Mouse (Mus musculus) activated CD4-positive, CD25-positive, alpha-beta regulatory T cell, adult 4 months (primary cell): Measurements from ENCODE around the gene Copa. TPM values are rescaled to one million over a fixed set of nuclear protein-coding genes. Genes with fewer than 3 reads are reported as not detected.

Experiments
- ATAC-seq: one replicate; pipeline ENCODE4 v1.8.0; 2017
- polyA plus RNA-seq, 2 experiments: library from polyadenylated mRNA; unstranded; fragments of 100-300 nt; shearing (Covaris generic); gene quantifications; one replicate each; pipeline ENCODE4 v1.2.1; 2017

Gene Copa
- polyA plus RNA-seq, result 100 to 1,000 TPM in 1 of 2 experiments, 10 to 100 TPM in 1; 84.6 to 111 TPM

- ATAC-seq, result peak; percentile 98
Measured at GRCm38 (mm10) chr1:172082101-172082898, at the start of gene Copa, which contains the start of gene Ncstn. Gene Copa (plus strand): TSS chr1:172082529. Gene Ncstn (minus strand): TSS chr1:172082795.

GRCm38 (mm10) chr1:172046410-172046809 is 35.9 kb upstream of the Copa start:
- no peak for ATAC-seq

GRCm38 (mm10) chr1:172046938-172047337 is 35.4 kb upstream of the Copa start:
- peak; percentile 79 for ATAC-seq

- no peak for ATAC-seq
Measured at GRCm38 (mm10) chr1:172048241-172048734, 34.0 kb upstream of the Copa start.

GRCm38 (mm10) chr1:172049131-172049782 is 33.1 kb upstream of the Copa start:
- no peak for ATAC-seq

- ATAC-seq, result no peak
Measured at GRCm38 (mm10) chr1:172052766-172053279, 29.5 kb upstream of the Copa start.

GRCm38 (mm10) chr1:172053541-172054440 is 28.5 kb upstream of the Copa start:
- no peak for ATAC-seq

- no peak for ATAC-seq
Measured at GRCm38 (mm10) chr1:172056251-172056650, 26.1 kb upstream of the Copa start.

GRCm38 (mm10) chr1:172057491-172057921 is 24.8 kb upstream of the Copa start, which contains the start of gene Nhlh1:
Gene Nhlh1 (minus strand): TSS chr1:172057573.
- no peak for ATAC-seq

- ATAC-seq, result no peak
Measured at GRCm38 (mm10) chr1:172058321-172058720, 24.0 kb upstream of the Copa start.

GRCm38 (mm10) chr1:172058874-172059273 is 23.5 kb upstream of the Copa start:
- ATAC-seq, result no peak

- ATAC-seq, result no peak
Measured at GRCm38 (mm10) chr1:172060659-172061058, 21.7 kb upstream of the Copa start.

- ATAC-seq, result no peak
Measured at GRCm38 (mm10) chr1:172061217-172061616, 21.1 kb upstream of the Copa start.

GRCm38 (mm10) chr1:172062101-172062500 is 20.2 kb upstream of the Copa start:
- ATAC-seq, result no peak

GRCm38 (mm10) chr1:172063291-172064023 is 18.9 kb upstream of the Copa start:
- no peak for ATAC-seq

GRCm38 (mm10) chr1:172064613-172065141 is 17.7 kb upstream of the Copa start:
- ATAC-seq, result no peak

- ATAC-seq, result no peak
Measured at GRCm38 (mm10) chr1:172070227-172070626, 12.1 kb upstream of the Copa start.

- no peak for ATAC-seq
Measured at GRCm38 (mm10) chr1:172071556-172071955, 10.8 kb upstream of the Copa start.

GRCm38 (mm10) chr1:172072604-172073003 is 9.7 kb upstream of the Copa start:
- no peak for ATAC-seq

- ATAC-seq, result no peak
Measured at GRCm38 (mm10) chr1:172077981-172078380, 4.3 kb upstream of the Copa start.

- peak; percentile 48 for ATAC-seq
Measured at GRCm38 (mm10) chr1:172082899-172083445, 643 bp downstream of the Copa start.
